Mouse (Mus musculus) brain, embryonic 18.5 days (tissue): ENCODE measurements at regions not wholly inside any gene's neighbourhood (a gene's known extent, or its start where the extent isn't known, plus 50 kb on each side); places are given as distances from the start of the nearest gene placed in this dataset.
A peak's percentile ranks its signal among the peaks of the same experiment; 100 is the strongest.

Experiments
- DNase-seq: peaks from one replicate; pipeline ENCODE4 v3.0.0-alpha.2; 2012; ENCODE audit warnings: low read depth, low spot score

- DNase-seq, result no peak
These were observed 75.8 kb downstream of the Rnd3 start for GRCm38 (mm10) chr2:51073040-51073594.

GRCm38 (mm10) chr2:51072346-51072885 lies 76.5 kb downstream of the Rnd3 start:
- no peak for DNase-seq

GRCm38 (mm10) chr2:51070902-51071301 lies 78.0 kb downstream of the Rnd3 start:
- DNase-seq, result no peak

- no peak for DNase-seq
These were observed 82.5 kb downstream of the Rnd3 start for GRCm38 (mm10) chr2:51066423-51066831.

GRCm38 (mm10) chr2:51065821-51066220 lies 83.1 kb downstream of the Rnd3 start:
- DNase-seq, result no peak

- DNase-seq, result no peak
These were observed 84.1 kb downstream of the Rnd3 start for GRCm38 (mm10) chr2:51064821-51065220.

- no peak for DNase-seq
These were observed 86.9 kb downstream of the Rnd3 start for GRCm38 (mm10) chr2:51062049-51062448.

- no peak for DNase-seq
These were observed 90.8 kb downstream of the Rnd3 start for GRCm38 (mm10) chr2:51058158-51058557.

- no peak for DNase-seq
These were observed 92.7 kb downstream of the Rnd3 start for GRCm38 (mm10) chr2:51056141-51056731.

- DNase-seq, result no peak
These were observed 93.6 kb downstream of the Rnd3 start for GRCm38 (mm10) chr2:51055339-51055738.

- no peak for DNase-seq
These were observed 99.1 kb downstream of the Rnd3 start for GRCm38 (mm10) chr2:51049834-51050170.

GRCm38 (mm10) chr2:51049101-51049833 lies 99.6 kb downstream of the Rnd3 start:
- DNase-seq, result no peak

GRCm38 (mm10) chr2:51047520-51047919 lies 101.4 kb downstream of the Rnd3 start:
- peak; percentile 10 for DNase-seq

- no peak for DNase-seq
These were observed 103.3 kb downstream of the Rnd3 start for GRCm38 (mm10) chr2:51045626-51046025.

GRCm38 (mm10) chr2:51041101-51041500 lies 107.8 kb downstream of the Rnd3 start:
- DNase-seq, result no peak

- DNase-seq, result no peak
These were observed 110.2 kb downstream of the Rnd3 start for GRCm38 (mm10) chr2:51038685-51039084.

GRCm38 (mm10) chr2:51036995-51037394 lies 111.9 kb downstream of the Rnd3 start:
- no peak for DNase-seq

- DNase-seq, result no peak
These were observed 112.6 kb downstream of the Rnd3 start for GRCm38 (mm10) chr2:51036190-51036755.

- DNase-seq, result no peak
These were observed 115.0 kb downstream of the Rnd3 start for GRCm38 (mm10) chr2:51033881-51034280.

GRCm38 (mm10) chr2:51022479-51022878 lies 126.4 kb downstream of the Rnd3 start:
- no peak for DNase-seq

GRCm38 (mm10) chr2:51016129-51016402 lies 132.8 kb downstream of the Rnd3 start:
- no peak for DNase-seq

GRCm38 (mm10) chr2:51015360-51016128 lies 133.4 kb downstream of the Rnd3 start:
- DNase-seq, result no peak
